Mouse (Mus musculus) thymus, postnatal 10 days (tissue): ENCODE data around the gene Strn4.

Experiments
- DNase-seq, 2 experiments: peaks; one replicate each; pipeline ENCODE4 v3.0.0; 2021; ENCODE audit warnings: low spot score in 2 of 2

Gene Strn4

GRCm38 (mm10) chr7:16841561-16842560, 26.2 kb downstream of the Strn4 start:
- peak; percentile 84 to 87 for DNase-seq

- peak; percentile 91 to 94 for DNase-seq
Measured at GRCm38 (mm10) chr7:16842645-16843063, 27.0 kb downstream of the Strn4 start, which contains the start of gene Prkd2. Gene Prkd2 (plus strand): TSS chr7:16842902.

- DNase-seq = peak; percentile 79 to 82
Measured at GRCm38 (mm10) chr7:16843441-16844171, 27.9 kb downstream of the Strn4 start.

DNA sequence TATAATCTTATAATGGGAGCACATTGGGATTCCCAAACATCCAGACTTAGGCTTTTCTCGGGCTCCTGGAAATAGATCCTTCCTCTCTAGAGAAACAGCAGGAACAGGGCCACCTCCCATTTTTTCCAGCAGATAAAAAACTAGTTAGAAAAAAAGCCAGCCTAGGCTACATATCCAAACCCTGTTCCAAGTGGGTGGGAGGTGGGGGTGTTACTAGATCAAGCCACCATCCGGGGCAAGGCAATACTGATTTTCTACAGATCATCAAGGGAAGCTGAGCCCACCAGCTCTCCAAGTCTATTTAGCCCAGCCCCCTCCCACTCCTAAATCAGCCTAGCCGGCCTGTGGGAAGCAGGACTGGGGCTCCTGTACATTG, 29.0 kb downstream of the Strn4 start:
- DNase-seq = peak in 1 of 2 experiments; percentile 30

GRCm38 (mm10) chr7:16845072-16845819, 29.6 kb downstream of the Strn4 start:
- peak; percentile 78 to 82 for DNase-seq

DNA sequence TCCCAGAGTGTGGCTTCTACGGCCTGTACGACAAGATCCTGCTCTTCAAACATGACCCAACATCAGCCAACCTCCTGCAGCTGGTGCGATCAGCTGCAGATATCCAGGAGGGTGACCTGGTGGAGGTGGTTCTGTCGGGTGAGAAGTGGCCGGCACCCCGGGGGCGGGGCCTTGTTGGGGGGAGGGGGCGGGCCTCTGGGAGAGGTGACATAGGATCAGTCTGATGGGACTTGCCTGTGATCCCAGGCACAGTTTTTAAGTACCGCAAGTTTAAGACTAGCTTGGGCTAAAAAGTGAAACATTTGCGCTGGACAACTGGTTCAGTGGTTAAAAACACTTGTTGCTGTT, 30.1 kb downstream of the Strn4 start:
- no peak for DNase-seq

DNA sequence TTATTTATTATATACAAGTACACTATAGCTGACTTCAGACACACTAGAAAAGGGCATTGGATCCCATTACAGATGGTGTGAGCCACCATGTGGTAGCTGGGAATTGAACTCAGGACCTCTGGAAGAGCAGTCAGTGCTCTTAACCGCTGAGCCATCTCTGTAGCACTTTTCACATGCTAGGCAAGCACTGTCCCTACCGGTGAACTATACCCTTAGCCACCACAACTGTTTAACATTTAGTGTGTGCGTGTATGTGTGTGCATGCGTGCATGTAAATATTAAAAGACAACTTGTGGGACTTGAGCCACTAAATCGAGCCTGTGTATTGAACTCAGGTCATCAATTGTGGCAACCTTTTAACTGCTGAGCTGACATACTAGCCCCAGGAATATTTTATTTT, 31.1 kb downstream of the Strn4 start:
- DNase-seq = no peak

GRCm38 (mm10) chr7:16847507-16847906, 31.8 kb downstream of the Strn4 start:
- DNase-seq = no peak

DNA sequence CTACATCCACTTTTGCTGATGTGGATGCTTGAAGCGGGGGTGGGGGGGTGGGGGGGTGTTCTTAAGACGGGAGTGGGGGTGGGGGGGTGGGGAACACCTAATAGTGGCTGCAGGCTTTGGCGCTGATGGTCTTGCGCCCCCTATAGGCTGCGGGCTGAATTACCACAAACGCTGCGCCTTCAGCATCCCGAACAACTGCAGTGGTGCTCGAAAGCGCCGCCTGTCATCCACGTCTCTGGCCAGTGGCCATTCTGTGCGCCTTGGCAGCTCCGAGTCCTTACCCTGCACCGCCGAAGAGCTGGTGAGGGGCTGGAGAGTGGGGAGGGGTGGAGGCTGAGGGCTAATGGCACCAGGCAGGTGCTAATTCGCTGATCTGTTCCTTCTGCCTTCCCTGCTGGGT, 32.9 kb downstream of the Strn4 start:
- DNase-seq = peak in 1 of 2 experiments; percentile 47

- DNase-seq = no peak
Measured at GRCm38 (mm10) chr7:16851636-16852035, 35.9 kb downstream of the Strn4 start.

- DNase-seq = no peak
Measured at GRCm38 (mm10) chr7:16853302-16853831, 37.7 kb downstream of the Strn4 start.

GRCm38 (mm10) chr7:16858336-16858735, 42.6 kb downstream of the Strn4 start:
- peak in 1 of 2 experiments; percentile 67 for DNase-seq

DNA sequence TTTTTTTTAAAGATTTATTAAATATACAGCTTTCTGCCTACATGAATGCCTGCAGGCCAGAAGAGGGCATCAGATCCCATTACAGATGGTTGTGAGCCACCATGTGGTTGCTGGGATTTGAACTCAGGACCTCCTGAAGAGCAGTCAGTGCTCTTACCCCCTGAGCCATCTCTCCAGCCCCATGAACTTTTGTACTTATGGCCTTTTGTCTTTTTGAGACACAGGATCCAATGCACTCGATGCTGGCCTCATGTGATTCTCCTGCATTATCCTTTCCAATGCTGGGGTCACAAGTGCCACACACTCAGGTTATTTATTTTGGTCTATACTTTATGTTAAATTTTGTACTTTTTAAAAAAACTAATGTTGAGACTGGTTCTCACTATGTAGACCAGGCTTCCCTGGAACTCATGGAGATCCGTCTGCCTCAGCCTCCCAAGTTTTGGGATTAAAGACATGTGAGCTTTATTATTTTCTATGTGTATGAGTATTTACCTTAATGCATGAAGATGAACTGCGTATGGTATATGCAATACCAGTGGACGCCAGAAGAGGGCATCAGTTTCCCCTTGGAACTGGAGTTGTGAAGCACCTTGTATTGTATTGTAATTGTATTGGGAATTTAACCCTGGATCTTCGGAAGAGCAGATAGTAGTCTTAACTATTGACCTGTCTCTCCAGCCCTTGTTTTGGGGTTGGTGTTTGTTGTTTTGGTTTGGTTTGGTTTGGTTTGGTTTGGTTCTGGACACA, 44.4 kb downstream of the Strn4 start:
- DNase-seq = peak in 1 of 2 experiments; percentile 67

DNA sequence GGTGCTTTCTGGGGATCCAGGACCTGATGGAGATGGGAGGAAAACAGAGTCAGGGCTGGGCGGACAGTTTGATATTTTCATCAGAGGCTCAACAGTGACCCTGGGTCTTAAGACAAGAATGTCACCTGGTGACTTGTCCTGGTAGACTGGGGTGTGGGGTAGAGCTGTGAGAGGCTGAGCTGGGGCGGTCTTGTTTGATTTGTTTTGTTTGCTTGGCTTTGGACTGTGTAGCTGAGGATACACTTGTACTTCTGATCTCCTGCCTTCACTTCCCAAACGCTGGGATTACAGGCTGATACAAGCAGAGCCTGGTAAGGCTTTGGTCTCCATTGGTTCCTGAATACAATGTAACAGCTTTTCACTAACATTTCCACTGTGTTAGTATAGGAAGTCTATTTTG, 51.8 kb downstream of the Strn4 start:
- DNase-seq = no peak

- DNase-seq = no peak
Measured at GRCm38 (mm10) chr7:16869497-16869896, 53.8 kb downstream of the Strn4 start.

DNA sequence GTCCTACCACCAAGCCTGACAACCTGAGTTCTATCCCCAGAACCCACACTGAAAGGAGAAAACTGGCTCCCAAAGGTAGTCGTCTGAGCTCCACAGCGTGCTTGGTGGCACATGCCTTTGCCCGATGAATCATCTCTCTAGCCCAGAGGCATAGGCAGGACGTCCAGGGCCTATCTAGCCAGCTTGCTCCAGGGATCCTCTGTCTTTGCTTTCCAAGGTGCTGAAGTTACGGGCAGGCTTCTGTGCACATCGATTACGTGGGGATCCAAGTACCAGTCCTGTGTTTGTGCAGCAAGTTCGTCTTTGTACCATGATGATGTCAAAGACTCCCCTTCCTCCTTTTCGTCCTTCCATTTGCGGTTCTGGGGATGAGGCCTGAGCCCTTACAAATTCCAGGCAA, 55.9 kb downstream of the Strn4 start:
- DNase-seq = no peak

- DNase-seq = no peak
Measured at GRCm38 (mm10) chr7:16872478-16872877, 56.8 kb downstream of the Strn4 start.

DNA sequence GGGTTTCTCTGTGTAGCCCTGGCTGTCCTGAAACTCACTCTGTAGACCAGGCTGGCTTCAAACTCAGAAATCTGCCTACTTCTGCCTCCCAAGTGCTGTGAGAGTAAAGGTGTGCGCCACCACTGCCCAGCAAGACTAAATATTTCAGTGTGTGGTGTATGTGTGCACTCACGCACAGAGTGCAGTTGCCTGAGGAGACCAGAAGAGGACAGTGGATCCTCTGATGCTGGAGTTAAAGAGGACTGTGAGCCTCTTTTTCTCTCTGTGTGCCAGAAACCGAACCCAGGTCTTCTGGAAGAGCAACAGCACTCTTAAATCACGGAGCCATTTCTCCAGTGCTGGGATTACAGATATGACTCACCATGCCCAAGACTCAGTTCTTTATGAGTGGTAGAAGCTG, 57.7 kb downstream of the Strn4 start:
- no peak for DNase-seq

- peak; percentile 69 to 81 for DNase-seq
Measured at GRCm38 (mm10) chr7:16874190-16874589, 58.5 kb downstream of the Strn4 start.

DNA sequence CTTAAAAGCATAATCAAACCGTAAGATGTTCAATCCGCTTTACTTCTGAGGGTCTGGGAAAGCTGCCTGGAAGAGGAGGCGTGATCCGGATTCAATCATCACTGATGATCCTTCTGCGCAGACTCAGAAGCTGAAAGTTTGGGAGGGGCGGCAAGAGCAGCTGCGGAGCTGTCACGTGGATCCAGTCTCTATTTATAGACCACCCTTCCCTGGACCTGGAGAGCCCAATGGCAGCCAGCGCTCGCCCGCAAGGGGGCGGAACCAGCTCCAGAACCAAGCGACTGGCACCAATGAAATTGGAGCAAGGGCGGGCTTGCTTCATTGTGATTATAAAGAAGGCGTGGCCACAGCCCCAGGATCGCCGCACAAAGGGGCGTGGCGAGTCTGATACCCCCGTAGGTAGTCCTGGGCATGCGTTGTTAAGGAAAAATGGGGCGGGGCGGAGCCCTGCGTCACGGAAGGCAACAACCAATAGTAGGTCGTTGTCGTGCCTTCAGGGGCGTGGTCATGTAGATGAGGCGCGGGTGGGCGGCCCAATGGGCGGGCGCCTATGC, 59.1 kb downstream of the Strn4 start:
- peak; percentile 98 for DNase-seq

- no peak for DNase-seq
Measured at GRCm38 (mm10) chr7:16875310-16875325, 59.4 kb downstream of the Strn4 start, which contains the start of gene Dact3. Gene Dact3 (plus strand): TSS chr7:16875317.
